Mouse (Mus musculus) thymus, postnatal 25 days (tissue): Measurements from ENCODE around the gene Cd36.

Experiments
- DNase-seq: peaks from one replicate; pipeline ENCODE4 v3.0.0; 2022

Cd36 gene

GRCm38 (mm10) chr5:17857262-17857661 lies 31.3 kb downstream of the Cd36 start:
- no peak for DNase-seq

GRCm38 (mm10) chr5:17854127-17854923 lies 34.3 kb downstream of the Cd36 start:
- DNase-seq, result no peak

- no peak for DNase-seq
Measured at GRCm38 (mm10) chr5:17850582-17850981, 38.0 kb downstream of the Cd36 start.

GRCm38 (mm10) chr5:17849582-17849981 lies 39.0 kb downstream of the Cd36 start:
- no peak for DNase-seq

GRCm38 (mm10) chr5:17848733-17849132 lies 39.9 kb downstream of the Cd36 start:
- no peak for DNase-seq

GRCm38 (mm10) chr5:17848267-17848666 lies 40.3 kb downstream of the Cd36 start:
- no peak for DNase-seq

- DNase-seq, result no peak
Measured at GRCm38 (mm10) chr5:17843921-17844320, 44.7 kb downstream of the Cd36 start.

- no peak for DNase-seq
Measured at GRCm38 (mm10) chr5:17843316-17843715, 45.3 kb downstream of the Cd36 start.

GRCm38 (mm10) chr5:17842111-17842729 lies 46.4 kb downstream of the Cd36 start:
- no peak for DNase-seq

GRCm38 (mm10) chr5:17839549-17839948 lies 49.1 kb downstream of the Cd36 start:
- DNase-seq, result no peak

GRCm38 (mm10) chr5:17836408-17836807 lies 52.2 kb downstream of the Cd36 start:
- DNase-seq, result no peak

GRCm38 (mm10) chr5:17835302-17836097 lies 53.1 kb downstream of the Cd36 start:
- DNase-seq, result no peak

- DNase-seq, result no peak
Measured at GRCm38 (mm10) chr5:17833797-17834196, 54.8 kb downstream of the Cd36 start.

- no peak for DNase-seq
Measured at GRCm38 (mm10) chr5:17830536-17830935, 58.1 kb downstream of the Cd36 start.

GRCm38 (mm10) chr5:17828713-17829544 lies 59.7 kb downstream of the Cd36 start:
- DNase-seq, result no peak

- no peak for DNase-seq
Measured at GRCm38 (mm10) chr5:17821395-17821794, 67.2 kb downstream of the Cd36 start.

- no peak for DNase-seq
Measured at GRCm38 (mm10) chr5:17820239-17820999, 68.2 kb downstream of the Cd36 start.

GRCm38 (mm10) chr5:17816170-17816569 lies 72.4 kb downstream of the Cd36 start:
- no peak for DNase-seq

- DNase-seq, result no peak
Measured at GRCm38 (mm10) chr5:17810336-17810735, 78.3 kb downstream of the Cd36 start.

GRCm38 (mm10) chr5:17806774-17807377 lies 81.7 kb downstream of the Cd36 start:
- no peak for DNase-seq

GRCm38 (mm10) chr5:17776571-17776970 lies 112.0 kb downstream of the Cd36 start:
- no peak for DNase-seq

GRCm38 (mm10) chr5:17770328-17770727 lies 118.3 kb downstream of the Cd36 start:
- no peak for DNase-seq
